Mouse (Mus musculus) cerebellum, adult 11-12 months (tissue): ENCODE data around the gene Dpp4.

Source experiments
- DNase-seq: peaks from one replicate; pipeline ENCODE4 v3.0.0; 2022

Gene Dpp4

DNA sequence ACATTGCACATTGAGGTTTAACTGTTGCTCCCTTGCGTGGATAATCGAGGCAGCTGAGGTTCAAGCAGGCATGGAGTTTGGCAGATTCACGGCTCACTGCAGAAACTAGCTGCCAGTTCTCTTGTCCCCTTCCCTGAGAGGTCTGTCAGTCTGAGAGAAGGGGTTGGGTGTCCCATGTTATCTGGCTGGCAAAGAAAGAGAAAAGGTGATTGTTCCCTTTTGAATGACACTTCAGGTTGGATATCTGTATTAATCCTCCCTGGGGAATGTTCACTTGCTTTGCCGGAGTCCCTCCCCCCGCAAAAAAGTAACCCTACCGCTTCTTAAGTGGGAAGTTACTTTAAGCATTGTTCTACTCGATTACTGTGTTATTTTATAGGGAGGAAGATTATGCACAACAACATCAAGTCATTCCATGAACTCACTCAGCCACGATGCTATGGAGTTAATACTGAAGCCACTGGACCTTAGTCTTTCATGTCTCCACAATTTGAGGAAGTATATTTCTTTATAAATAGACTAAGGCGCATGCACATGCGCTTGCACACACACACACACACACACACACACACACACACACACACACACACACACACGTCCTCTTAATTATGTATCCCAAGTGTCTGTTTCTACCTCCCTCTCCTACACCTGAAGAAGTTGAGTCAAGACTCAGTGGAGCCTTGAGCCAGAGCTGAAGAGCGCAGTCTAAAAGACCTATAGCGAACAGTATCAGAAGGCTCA, at the start of gene Dpp4:
Gene Dpp4 (minus strand): TSS at position 151 of the 741 bp plus-strand sequence.
- DNase-seq, result no peak

DNA sequence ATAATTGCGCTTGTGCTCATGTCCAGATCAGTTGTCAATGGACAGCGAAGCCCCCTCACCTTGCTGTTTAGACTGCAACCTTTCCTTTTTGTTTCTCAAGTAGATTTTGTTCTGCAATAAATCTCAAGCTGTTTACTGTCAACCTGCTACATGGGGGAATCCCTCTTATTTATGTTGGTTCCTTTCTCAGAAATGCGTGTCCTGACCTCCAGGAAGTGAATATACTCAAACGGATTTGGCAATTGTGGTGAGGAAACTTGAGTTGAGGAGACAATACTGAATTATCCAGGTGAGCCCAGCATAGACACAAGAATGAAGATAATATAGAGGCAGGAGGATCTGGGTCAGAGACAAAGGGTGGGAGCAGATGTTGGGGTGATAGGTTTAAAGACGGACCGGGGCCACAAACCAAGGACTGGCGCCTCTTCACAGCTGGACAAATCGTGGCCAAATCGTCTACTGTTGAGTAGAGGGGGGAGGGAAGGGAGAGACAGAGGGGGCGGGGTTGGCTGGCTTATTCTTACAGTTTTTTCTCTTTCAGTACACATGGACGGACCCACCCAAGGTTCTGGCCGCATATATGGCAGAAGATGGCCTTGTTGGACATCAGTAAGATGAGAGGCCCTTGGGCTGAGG, 48.9 kb upstream of the Dpp4 start:
- no peak for DNase-seq

DNA sequence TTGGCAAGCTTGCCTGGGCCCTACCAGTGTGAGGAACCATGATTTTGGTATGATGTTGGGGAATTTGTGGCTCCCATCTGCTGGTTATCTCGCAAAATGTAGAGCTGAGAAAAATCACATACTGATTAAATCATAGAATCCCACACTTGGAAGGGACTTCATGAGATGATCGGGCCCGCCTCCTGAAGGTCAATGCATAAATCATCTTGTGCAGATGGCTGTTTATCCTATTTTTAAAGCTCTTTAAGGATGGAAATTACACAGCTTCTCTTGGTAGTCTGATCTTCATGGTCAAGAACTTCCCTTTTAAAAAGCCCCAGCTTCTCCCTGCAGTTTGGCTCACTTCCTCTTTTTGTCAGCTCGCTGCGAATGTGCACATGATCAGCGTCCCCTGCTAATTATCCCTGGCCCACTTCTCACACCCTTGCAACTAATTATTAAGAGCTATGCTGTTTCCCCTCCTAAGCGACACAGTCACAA, 48.2 kb upstream of the Dpp4 start:
- no peak for DNase-seq

GRCm38 (mm10) chr2:62459241-62460174, 47.5 kb upstream of the Dpp4 start:
- no peak for DNase-seq

DNA sequence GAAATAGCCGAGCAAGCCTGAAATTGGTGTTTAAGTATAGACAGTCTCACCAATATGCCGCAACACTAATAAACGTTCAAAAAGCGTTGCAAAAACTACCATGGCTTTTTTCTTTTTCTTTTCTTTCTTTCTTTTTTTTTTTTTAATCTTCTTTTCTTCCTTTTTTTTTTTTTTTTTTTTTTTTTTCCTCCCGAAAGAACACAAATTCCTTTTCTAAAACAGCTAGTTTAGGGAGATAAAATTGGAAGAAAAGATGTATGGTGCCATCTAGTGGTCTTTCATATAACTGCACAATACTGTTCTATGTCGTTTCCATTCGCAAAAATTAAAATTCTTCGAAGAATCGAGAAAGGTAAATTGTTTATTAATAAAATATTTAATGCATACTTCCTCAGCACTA, 46.0 kb upstream of the Dpp4 start:
- no peak for DNase-seq

- DNase-seq, result no peak
Observed at GRCm38 (mm10) chr2:62454991-62455390, 43.0 kb upstream of the Dpp4 start.

DNA sequence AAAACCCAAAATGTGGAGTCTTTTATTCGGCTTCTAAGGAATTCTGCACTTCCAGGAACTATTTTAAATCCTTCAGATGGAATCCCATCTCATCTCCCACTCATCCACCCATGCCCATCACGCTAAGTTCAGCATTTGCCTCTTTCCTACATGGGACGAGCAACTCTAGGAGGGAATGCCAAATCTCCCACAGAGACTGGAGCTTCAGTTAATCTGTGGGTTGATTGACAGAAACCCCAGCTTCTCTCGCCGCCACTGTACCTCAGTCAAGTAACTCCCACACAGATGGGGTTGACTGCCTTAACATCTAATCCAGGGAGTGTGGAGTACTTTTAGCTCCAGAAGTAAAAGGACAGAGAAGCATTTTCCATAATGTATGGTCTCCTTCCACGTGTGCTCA, 42.0 kb upstream of the Dpp4 start:
- no peak for DNase-seq

DNA sequence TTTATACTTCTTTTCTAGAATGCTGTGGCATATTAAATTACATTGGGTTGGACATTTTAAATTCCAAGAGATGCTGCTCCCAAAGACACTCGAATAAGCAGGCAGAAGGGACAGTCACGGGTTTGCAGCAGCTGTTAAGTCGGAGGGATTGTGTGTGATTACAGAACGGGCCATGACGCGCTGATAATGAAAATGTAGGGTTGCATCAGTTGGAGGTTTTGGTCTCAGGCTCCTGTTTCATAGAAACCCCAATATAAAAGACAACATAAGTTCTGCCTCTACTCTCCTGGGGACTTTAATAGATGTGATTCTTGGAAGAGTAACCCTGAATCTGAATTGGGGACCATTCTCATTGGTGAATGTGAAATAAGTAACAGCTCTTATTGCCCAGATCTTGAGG, 38.3 kb upstream of the Dpp4 start:
- DNase-seq, result no peak

DNA sequence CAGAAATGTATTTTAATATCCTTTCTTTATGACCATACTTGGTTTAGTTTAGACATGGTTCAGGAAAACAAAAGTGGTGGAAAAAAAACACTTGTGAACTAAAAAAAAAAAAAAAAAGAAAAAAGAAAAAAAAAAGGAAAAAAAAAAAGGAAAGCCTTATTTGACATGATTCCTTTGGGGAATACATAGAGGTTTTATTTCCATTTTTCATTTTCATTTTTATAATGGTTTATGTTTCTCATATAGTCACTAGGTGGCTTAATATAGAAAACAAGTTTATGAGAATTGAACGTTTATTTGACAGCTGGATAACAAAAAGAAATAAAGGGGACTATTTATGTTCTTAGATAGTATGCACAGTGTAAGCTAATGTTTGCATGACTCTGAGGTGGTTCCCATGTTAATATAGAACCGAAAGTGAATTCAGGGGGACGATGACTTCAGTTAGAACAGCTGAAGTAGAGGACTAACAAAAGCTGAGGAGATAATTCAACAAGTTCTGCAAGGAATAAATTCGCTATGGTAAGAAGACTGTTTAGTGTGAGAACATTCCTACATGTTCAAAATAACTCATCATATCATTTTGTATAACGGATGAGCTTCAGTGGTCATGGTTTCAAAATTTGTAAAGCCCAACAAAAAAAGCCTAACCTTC, 37.8 kb upstream of the Dpp4 start:
- DNase-seq, result no peak

- DNase-seq, result no peak
Observed at GRCm38 (mm10) chr2:62440802-62441544, 28.9 kb upstream of the Dpp4 start.

- DNase-seq, result no peak
Observed at GRCm38 (mm10) chr2:62440083-62440482, 28.1 kb upstream of the Dpp4 start.

DNA sequence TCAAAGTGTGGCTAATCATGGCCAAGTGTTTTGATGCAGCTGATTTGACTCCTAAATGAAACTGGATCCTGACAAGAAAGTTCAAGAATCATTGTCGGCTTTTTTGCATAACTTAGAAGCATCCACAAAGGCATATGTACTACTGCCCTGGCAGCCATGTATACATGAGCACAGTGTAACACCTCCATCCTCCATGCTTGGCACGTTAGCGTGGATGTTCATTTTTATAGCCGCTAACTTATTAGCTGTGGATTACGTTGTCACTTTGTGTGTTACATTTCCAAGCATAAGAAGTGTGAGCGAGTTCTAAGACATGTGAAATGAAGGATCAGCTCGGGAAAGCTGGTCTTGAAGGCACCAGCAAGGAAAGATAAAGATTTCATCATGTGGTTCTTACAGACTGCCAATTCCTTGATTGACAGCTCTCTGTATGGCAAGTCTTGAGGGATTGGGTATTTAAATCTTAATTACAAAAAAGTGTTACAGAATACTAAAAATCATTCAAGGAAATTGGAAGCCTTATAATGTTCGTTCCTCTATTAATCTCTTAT, 19.3 kb upstream of the Dpp4 start:
- no peak for DNase-seq

DNA sequence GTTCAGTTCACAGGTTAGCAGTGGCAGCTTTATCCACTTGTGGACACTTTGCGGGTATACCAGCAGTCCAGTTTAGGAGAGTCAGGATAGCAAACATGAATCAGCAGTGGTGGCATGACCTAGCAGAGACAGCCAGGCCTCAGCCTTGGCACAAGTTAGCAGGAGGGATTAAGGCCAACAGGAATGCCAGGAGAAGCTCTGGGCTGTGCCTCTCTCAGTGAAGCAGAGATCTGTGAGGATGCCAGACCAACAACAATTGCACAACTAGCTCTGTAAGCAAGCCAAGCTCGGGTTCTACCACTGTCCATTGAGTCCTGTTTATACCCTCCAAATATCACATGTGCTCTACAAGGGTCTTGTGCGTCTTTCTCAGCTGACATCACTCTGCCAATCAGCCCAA, 13.9 kb upstream of the Dpp4 start:
- no peak for DNase-seq

DNA sequence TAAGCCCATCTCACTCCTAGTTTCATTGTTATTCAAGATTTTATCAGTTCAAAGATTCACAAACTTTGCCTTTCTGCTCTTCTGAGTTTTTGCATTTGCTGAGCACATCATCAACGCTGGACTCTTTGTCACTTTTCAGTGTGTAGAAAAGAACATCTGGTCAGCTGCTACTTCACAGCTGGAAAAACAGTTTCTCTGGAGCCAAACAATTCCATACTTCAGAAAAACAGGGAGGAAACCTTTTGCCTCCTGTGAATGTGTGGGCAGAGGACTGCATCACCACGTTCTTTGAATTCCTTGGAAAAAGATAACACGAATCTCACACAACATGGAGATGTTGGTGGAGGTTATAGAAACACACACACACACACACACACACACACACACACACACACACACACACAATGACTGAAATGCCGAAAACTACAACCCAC, 11.3 kb upstream of the Dpp4 start:
- no peak for DNase-seq

DNA sequence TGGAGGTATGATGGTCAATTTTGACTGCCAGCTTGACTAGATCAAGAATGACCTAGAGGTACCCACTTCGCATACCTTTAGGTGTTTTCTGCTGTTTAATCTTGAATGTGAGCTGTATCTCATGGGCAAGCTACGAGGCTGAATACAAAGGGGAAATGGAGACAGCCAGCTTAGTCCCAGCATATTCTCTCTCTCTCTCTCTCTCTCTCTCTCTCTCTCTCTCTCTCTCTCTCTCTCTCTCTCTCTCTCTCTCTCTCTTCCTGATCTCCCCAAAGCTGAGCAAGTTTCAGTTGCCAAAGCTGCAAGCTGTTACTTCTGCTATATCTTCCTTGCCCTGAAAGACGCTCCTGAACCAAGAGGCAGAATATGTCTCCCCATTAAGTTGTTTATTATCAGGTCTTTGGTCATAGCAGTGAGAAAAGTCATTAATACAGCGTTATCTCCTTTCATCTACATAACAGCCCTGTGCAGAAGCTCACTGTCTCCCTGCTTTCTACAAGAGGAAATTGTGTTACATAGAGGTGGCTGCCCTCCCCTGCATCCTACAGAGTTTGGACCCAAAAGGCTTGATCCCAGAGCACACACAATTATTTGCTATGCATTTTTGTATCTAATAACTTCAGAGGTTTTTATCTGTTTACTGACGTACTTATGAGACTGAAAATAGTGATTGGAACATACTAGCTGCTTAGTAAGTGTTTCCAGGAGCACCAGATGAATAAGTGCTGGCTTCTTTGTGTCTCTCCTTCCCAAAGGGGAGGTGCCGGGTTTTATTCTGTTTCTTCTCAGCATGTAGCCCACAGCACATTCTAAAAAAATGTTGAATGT, 10.7 kb upstream of the Dpp4 start:
- no peak for DNase-seq

DNA sequence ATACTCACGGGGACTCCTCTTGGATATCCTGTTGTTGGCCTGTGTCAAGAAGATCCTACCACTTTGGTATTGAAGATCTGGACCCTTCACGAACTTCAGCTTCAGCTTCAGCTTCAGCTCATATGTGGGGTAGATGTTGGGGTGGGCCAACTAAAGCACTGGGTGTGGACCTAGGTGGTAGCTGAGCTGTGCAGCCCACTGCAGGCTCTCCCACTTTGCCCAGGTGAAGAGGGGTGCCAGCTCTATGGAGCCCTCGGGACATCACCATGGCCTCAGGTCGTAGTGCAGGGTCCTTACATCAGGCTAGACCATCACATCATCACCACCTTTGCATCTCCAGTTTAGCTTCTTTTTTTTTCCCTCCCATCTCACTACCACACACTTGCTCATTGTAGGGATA, 9.2 kb upstream of the Dpp4 start:
- DNase-seq, result no peak

DNA sequence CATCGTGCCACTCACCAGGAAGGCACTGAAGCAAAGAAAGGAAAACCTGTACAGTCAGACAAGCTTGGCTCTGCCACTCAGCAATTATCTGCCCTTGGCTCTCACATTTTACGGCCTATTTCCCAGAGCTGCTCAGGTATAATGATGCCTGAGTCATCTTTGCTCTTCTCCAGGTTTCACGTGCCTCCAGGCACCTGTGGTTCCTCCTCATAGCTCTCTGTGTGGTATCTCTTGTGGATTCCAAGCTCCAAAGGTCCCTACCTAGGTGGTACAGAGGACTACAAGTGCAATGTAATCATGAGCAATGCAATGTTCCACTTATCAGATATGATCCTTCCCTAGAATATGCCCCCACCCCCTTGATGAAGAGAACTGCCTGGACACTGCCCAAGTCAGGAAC, 8.0 kb upstream of the Dpp4 start:
- no peak for DNase-seq

DNA sequence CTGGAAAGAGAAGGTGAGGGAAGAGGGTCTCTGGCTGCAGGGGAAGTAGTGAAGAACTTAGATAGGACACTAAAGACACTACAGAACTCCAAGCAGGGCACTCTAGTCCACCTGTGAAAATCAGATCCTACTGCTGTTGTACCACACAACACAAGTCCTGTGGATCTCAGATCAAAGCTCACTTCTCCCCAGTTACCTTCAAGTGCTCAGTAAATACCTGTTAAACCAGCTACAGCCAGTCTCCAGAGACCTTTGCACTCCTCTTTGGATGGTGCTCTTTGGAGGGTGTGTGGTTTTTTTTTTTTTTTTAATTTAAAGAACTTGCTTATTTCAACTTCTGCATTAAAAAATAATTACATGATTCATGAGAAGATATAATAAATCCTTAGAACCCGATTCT, 5.2 kb upstream of the Dpp4 start:
- no peak for DNase-seq

DNA sequence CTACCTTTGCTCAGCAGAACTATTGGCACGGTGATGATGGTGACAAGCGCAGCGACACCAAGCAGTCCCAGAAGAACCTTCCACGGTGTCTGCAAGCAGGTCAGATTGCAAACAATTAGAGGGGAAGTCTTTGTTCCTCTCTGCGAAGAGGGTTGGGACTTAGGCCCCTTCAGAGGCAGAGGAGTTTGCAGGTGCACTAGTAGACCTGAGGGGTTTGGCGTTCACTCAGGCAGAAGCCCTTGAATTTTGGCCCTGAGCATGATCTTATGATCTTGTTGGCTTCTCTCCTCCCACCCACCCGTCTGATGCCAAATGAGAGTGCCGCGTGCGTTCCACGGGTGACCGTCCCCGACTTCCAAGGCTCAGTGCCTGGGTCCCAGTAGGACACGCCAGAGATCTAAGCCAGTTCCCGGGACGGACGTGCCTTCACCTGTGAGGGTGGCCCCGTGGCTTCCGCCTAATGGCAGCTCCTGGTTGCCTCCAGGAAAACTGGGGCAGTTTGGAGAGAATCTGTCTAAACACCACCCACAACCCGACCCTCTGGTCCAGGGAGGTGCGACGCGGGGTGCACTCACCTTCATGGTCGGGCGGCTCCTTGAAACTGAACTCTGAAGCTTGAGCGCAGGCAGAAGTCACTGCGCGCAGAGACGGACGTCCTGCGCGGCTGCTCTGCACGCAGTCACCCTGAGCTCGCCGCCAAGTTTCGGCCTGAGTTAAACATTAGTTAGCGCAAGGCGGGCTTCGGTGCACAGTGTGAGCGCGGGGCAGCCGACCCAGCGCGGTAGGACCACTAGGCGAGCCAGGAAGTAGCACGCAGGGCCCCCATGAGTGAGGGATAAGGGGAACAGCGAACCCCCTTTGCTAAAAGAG, 585 bp downstream of the Dpp4 start:
- no peak for DNase-seq

GRCm38 (mm10) chr2:62408701-62409201, 3.3 kb downstream of the Dpp4 start:
- no peak for DNase-seq
